Mouse (Mus musculus): ENCODE measurements around the gene Trib3. TPM values are rescaled to one million over a fixed set of nuclear protein-coding genes. Genes with fewer than 3 reads are reported as not detected.

Trib3 gene
- total and polyA plus RNA-seq, 2 experiments = 5.4 to 16.2 TPM

DNA sequence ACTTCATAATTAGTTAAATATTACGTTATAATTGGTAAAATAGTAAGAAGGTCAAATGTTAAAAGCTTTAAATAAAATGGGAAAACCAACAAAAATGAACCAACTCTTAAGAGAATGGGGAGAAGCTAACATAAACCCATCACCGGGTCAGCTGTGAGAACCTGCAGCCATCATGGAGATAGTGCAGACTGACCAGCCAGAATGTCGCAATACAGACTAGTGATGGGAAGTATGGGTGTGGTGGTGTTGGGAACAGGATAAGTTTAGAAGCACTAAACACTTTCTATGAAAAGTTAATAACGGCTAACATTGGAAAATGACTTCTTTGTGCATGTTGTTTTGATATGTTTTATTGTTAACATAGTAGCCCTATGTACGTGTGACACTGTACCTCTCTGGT lies 56.3 kb downstream of the Trib3 start:
- Histone ChIP-seq H3K4me1 (ENCODE audit: control insufficient read depth, insufficient read depth, low read length) (no peaks in the 10 kb centered on the region), H3K79me2 (ENCODE audit: control insufficient read depth, insufficient read depth, low read length) (no peaks in the 10 kb centered on the region), H3K9ac (ENCODE audit: low read depth, low read length) (no peak overlapping the region), H3K27ac (replicated peaks; ENCODE audit: insufficient read depth, low read depth, low read length) (no peak overlapping the region), H3K4me3 (ENCODE audit: insufficient read depth, low read depth, low read length) (no peak overlapping the region), H3K27me3 (ENCODE audit: control insufficient read depth, insufficient read depth, low read length) (no peaks in the 10 kb centered on the region), H3K36me3 (ENCODE audit: control insufficient read depth, insufficient read depth, low read length) (peaks cover 32% of the 10 kb centered on the region)
- TF ChIP-seq CTCF (IDR thresholded peaks at IDR 0.05; ENCODE audit: low read depth, low read length) (no peak), POLR2A (IDR thresholded peaks at IDR 0.05; ENCODE audit: extremely low read depth, insufficient read depth, low read length) (no peak)
- 87% methylated on average over 5 of the region's 5 CpGs for WGBS
- no peak for DNase-seq (ENCODE audit: extremely low read depth, low read depth, low spot score)

Other genes with a start within 250 kb of the Trib3 start
- 24.0 and 30.7 TPM in 2 replicates for gene Srxn1, start 238.5 kb downstream of the Trib3 start, total RNA-seq (2014; rRNA removed)
- 87.2 and 89.1 TPM in 2 replicates for gene Srxn1, start 238.5 kb downstream of the Trib3 start, polyA plus RNA-seq (2012; rRNA removed)
- not detected in 2 replicates for gene Tcf15, start 200.5 kb downstream of the Trib3 start, total RNA-seq (2014; rRNA removed)
- not detected in 2 replicates for gene Tcf15, start 200.5 kb downstream of the Trib3 start, polyA plus RNA-seq (2012; rRNA removed)
- 82.9 and 99.9 TPM in 2 replicates for gene Csnk2a1, start 117.2 kb downstream of the Trib3 start, total RNA-seq (2014; rRNA removed)
- gene Csnk2a1, start 117.2 kb downstream of the Trib3 start, polyA plus RNA-seq (2012; rRNA removed) = 20.7 and 21.1 TPM in 2 replicates
- gene Tbc1d20, start 50.2 kb downstream of the Trib3 start, total RNA-seq (2014; rRNA removed) = 13.0 and 15.9 TPM in 2 replicates
- gene Tbc1d20, start 50.2 kb downstream of the Trib3 start, polyA plus RNA-seq (2012; rRNA removed) = 23.6 and 25.1 TPM in 2 replicates
- gene Rbck1, start 11.4 kb downstream of the Trib3 start, total RNA-seq (2014; rRNA removed) = 43.4 and 47.7 TPM in 2 replicates
- 92.8 and 107 TPM in 2 replicates for gene Rbck1, start 11.4 kb downstream of the Trib3 start, polyA plus RNA-seq (2012; rRNA removed)
- not detected in 2 replicates for gene Nrsn2, start 32.6 kb upstream of the Trib3 start, total RNA-seq (2014; rRNA removed)
- not detected in 2 replicates for gene Nrsn2, start 32.6 kb upstream of the Trib3 start, polyA plus RNA-seq (2012; rRNA removed)
- gene Sox12, start 54.0 kb upstream of the Trib3 start, total RNA-seq (2014; rRNA removed) = 0.18 and 0.40 TPM in 2 replicates
- 1.7 and 1.9 TPM in 2 replicates for gene Sox12, start 54.0 kb upstream of the Trib3 start, polyA plus RNA-seq (2012; rRNA removed)
- 0.37 and 0.47 TPM in 2 replicates for gene Zcchc3, start 71.0 kb upstream of the Trib3 start, total RNA-seq (2014; rRNA removed)
- gene Zcchc3, start 71.0 kb upstream of the Trib3 start, polyA plus RNA-seq (2012; rRNA removed) = 0.40 and 0.44 TPM in 2 replicates
- gene 6820408C15Rik, start 71.6 kb upstream of the Trib3 start, total RNA-seq (2014; rRNA removed) = not detected in 2 replicates
- not detected in 2 replicates for gene 6820408C15Rik, start 71.6 kb upstream of the Trib3 start, polyA plus RNA-seq (2012; rRNA removed)
- not detected in 2 replicates for gene Defb23, start 120.6 kb upstream of the Trib3 start, total RNA-seq (2014; rRNA removed)
- not detected in 2 replicates for gene Defb23, start 120.6 kb upstream of the Trib3 start, polyA plus RNA-seq (2012; rRNA removed)
- not detected in 2 replicates for gene Defb20, start 133.0 kb upstream of the Trib3 start, total RNA-seq (2014; rRNA removed)
- not detected in 2 replicates for gene Defb20, start 133.0 kb upstream of the Trib3 start, polyA plus RNA-seq (2012; rRNA removed)
- gene Defb22, start 146.1 kb upstream of the Trib3 start, total RNA-seq (2014; rRNA removed) = not detected in 2 replicates
- not detected in 2 replicates for gene Defb22, start 146.1 kb upstream of the Trib3 start, polyA plus RNA-seq (2012; rRNA removed)
- not detected in 2 replicates for gene Defb26, start 167.7 kb upstream of the Trib3 start, total RNA-seq (2014; rRNA removed)
- gene Defb26, start 167.7 kb upstream of the Trib3 start, polyA plus RNA-seq (2012; rRNA removed) = not detected in 2 replicates
- not detected in 2 replicates for gene Defb28, start 174.2 kb upstream of the Trib3 start, total RNA-seq (2014; rRNA removed)
- not detected in 2 replicates for gene Defb28, start 174.2 kb upstream of the Trib3 start, polyA plus RNA-seq (2012; rRNA removed)
- gene Defb29, start 196.1 kb upstream of the Trib3 start, total RNA-seq (2014; rRNA removed) = not detected in 2 replicates
- not detected in 2 replicates for gene Defb29, start 196.1 kb upstream of the Trib3 start, polyA plus RNA-seq (2012; rRNA removed)
- gene Gm17416, start 225.3 kb upstream of the Trib3 start, total RNA-seq (2014; rRNA removed) = not detected in 2 replicates
- gene Gm17416, start 225.3 kb upstream of the Trib3 start, polyA plus RNA-seq (2012; rRNA removed) = not detected in 2 replicates
- not detected in 2 replicates for gene Defb21, start 228.7 kb upstream of the Trib3 start, total RNA-seq (2014; rRNA removed)
- not detected in 2 replicates for gene Defb21, start 228.7 kb upstream of the Trib3 start, polyA plus RNA-seq (2012; rRNA removed)
- gene Defb19, start 236.3 kb upstream of the Trib3 start, total RNA-seq (2014; rRNA removed) = not detected in 2 replicates
- not detected in 2 replicates for gene Defb19, start 236.3 kb upstream of the Trib3 start, polyA plus RNA-seq (2012; rRNA removed)